Mouse (Mus musculus) stomach, postnatal 0 days (tissue): Measurements from ENCODE around the gene Ablim2. TPM values are rescaled to one million over a fixed set of nuclear protein-coding genes. Genes with fewer than 3 reads are reported as not detected.

Experiments used
- ATAC-seq: fragments of 200-750 bp; cut with Nextera tagmentation; 2 replicates; pipeline ENCODE4 v1.8.0; 2017; ENCODE audit not compliant: low FRiP score, low TSS enrichment
- DNase-seq: peaks from one replicate; pipeline ENCODE4 v3.0.0-alpha.2; 2016; ENCODE audit warnings: low spot score
- H3K27ac ChIP-seq: fragments of 300-500 bp; sonication (generic); replicated peaks from 2 replicates; pipeline ENCODE4 v1.5.1; 2014; ENCODE audit warnings: mild to moderate bottlenecking, control low read depth
- H3K27me3 ChIP-seq: fragments of 300-500 bp; sonication (generic); 2 replicates; pipeline ENCODE4 v1.6.1; 2014; ENCODE audit warnings: low read length; ENCODE audit not compliant: control insufficient read depth, insufficient read depth
- H3K36me3 ChIP-seq: fragments of 300-500 bp; sonication (generic); 2 replicates; pipeline ENCODE4 v1.6.1; 2014; ENCODE audit warnings: low read length, mixed read lengths; ENCODE audit not compliant: control insufficient read depth, insufficient read depth
- H3K4me1 ChIP-seq: fragments of 300-500 bp; sonication (generic); replicated peaks from 2 replicates; pipeline ENCODE4 v1.6.1; 2014; ENCODE audit warnings: antibody characterized with exemption; ENCODE audit not compliant: control insufficient read depth, insufficient read depth
- H3K4me2 ChIP-seq: fragments of 300-500 bp; sonication (generic); replicated peaks from 2 replicates; pipeline ENCODE4 v1.6.1; 2014; ENCODE audit warnings: low read depth, mild to moderate bottlenecking, control low read depth, moderate library complexity
- H3K4me3 ChIP-seq: fragments of 300-500 bp; sonication (generic); 2 replicates; pipeline ENCODE4 v1.5.1; 2014; ENCODE audit warnings: low read depth, low read length, control low read depth
- H3K9ac ChIP-seq: fragments of 300-500 bp; sonication (generic); 2 replicates; pipeline ENCODE4 v1.6.1; 2014; ENCODE audit warnings: mild to moderate bottlenecking, low read length, control low read depth, mixed read lengths
- H3K9me3 ChIP-seq: fragments of 300-500 bp; sonication (generic); 2 replicates; pipeline ENCODE4 v1.6.1; 2016; ENCODE audit warnings: low read length; ENCODE audit not compliant: control insufficient read depth
- CTCF ChIP-seq: IDR thresholded peaks from 2 replicates; pipeline ENCODE4 v1.5.1; 2016; ENCODE audit warnings: antibody characterized with exemption, low read depth, mild to moderate bottlenecking, moderate library complexity
- EP300 ChIP-seq: optimal IDR thresholded peaks from 2 replicates; pipeline ENCODE3; 2016; ENCODE audit warnings: antibody characterized with exemption
- WGBS: fragments of 180-500 bp; shearing (Covaris S2); extraction: QIAGEN DNeasy Blood & Tissue Kit; methylation state at CpG from one replicate; pipeline ENCODE4 v1.1.7; 2014; 5-methylcytosine and 5-hydroxymethylcytosine counted together
- polyA plus RNA-seq: library from polyadenylated mRNA; unstranded; fragments of >200 nt; fragmentation: Nextera tagmentation; extraction: Ambion mirVana; gene quantifications from 2 replicates; pipeline ENCODE4 v1.2.1, GENCODE M21; 2015

The Ablim2 gene
- polyA plus RNA-seq, 1 experiment from 2014 or later, result 1.3 TPM

DNA sequence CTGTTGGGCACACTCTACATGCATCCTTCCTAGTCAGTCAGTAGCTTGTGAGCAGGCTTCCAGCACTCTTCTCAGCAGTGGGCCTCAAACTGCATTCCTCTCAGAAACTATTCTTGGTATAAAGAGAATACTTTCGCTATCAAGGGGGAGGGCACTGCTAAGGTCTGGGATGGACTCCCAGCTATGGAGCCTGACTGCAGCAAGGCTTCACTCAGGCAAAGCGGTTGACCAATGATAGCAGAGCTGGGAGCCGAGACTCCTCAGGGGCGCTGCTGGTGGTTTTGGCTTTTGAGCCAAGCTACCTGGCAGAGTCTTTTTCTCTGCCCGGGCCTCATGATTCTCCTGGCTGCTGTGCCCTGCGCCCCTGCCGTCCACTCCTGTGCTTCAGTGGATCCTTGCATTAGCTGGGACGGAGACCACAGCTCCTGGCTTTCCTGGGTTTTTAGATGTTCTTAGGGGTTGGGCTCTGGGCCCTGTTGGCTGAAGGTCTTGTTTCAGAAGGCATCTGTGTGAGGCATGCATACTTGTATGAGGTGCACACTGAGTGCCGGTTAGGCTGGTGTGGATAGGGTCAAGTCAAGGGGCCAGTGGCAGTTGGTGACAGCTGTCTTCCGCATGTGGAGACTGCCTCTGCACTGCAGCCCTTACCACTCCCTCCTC is 164.0 kb downstream of the Ablim2 start:
- TF ChIP-seq CTCF, result no peak
- no peak for TF ChIP-seq EP300
- DNase-seq (peak; percentile 56), ATAC-seq (peak; percentile 86)
- Histone ChIP-seq H3K4me2 (peak overlapping the region; percentile 43), H3K4me1 (peaks cover 13% of the 10 kb centered on the region), H3K9me3 (no peaks in the 10 kb centered on the region), H3K9ac (peak overlapping the region; percentile 43), H3K4me3 (0 out of 2 replicates have a peak overlapping the region, but pooled peaks have one; percentile 8), H3K36me3 (no peaks in the 10 kb centered on the region; the same call in 1 of the 2 replicates), H3K27ac (peak overlapping the region; percentile 89), H3K27me3 (no peaks in the 10 kb centered on the region)
- WGBS, result 20% methylated on average over 10 of the region's 10 CpGs

GRCm38 (mm10) chr5:35923448-35923847 is 165.8 kb downstream of the Ablim2 start:
- TF ChIP-seq CTCF (no peak), EP300 (no peak)
- H3K4me1 ChIP-seq, result peaks cover 15% of the 10 kb centered on the region
- H3K4me2 ChIP-seq, result no peak overlapping the region
- no peaks in the 10 kb centered on the region; the same call in 1 of the 2 replicates for H3K36me3 ChIP-seq
- no peak for ATAC-seq
- no peaks in the 10 kb centered on the region for H3K27me3 ChIP-seq
- no peaks in the 10 kb centered on the region for H3K9me3 ChIP-seq
- H3K9ac ChIP-seq, result no peak overlapping the region
- 84% methylated on average over 6 of the region's 6 CpGs for WGBS
- no peak for DNase-seq
- no peak overlapping the region for H3K4me3 ChIP-seq
- H3K27ac ChIP-seq, result no peak overlapping the region; the same call in 1 of the 2 replicates

DNA sequence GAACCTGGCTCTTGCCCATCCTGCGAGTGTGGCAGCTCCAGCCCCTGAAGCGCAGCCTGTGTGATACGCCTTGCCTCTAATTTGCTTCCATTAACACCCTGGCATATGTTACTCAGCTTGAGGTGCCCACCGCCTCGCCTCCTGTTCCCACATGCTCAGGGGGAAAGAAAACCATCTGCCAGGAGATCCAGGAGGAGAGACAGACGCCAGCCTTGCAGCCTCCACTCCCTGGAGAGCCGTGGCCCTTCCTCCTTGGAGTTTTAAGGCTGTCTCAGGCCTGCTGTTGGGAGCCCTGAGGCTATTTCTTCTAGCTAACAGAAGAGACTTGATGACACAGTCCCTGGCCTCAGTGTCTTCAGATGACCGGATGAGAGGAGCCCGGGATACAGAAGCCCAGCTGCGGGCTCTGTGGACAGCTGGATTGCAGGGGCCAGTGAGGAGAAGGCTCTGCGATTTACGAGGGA is 167.5 kb downstream of the Ablim2 start:
- ATAC-seq (no peak), DNase-seq (no peak)
- Histone ChIP-seq H3K9me3 (no peaks in the 10 kb centered on the region), H3K9ac (no peak overlapping the region), H3K4me3 (no peak overlapping the region), H3K4me1 (peaks cover 15% of the 10 kb centered on the region), H3K27me3 (no peaks in the 10 kb centered on the region), H3K4me2 (no peak overlapping the region), H3K27ac (peak overlapping the region; percentile 71), H3K36me3 (no peaks in the 10 kb centered on the region; the same call in 1 of the 2 replicates)
- no peak for TF ChIP-seq CTCF
- TF ChIP-seq EP300, result no peak
- WGBS, result 61% methylated on average over 12 of the region's 12 CpGs

DNA sequence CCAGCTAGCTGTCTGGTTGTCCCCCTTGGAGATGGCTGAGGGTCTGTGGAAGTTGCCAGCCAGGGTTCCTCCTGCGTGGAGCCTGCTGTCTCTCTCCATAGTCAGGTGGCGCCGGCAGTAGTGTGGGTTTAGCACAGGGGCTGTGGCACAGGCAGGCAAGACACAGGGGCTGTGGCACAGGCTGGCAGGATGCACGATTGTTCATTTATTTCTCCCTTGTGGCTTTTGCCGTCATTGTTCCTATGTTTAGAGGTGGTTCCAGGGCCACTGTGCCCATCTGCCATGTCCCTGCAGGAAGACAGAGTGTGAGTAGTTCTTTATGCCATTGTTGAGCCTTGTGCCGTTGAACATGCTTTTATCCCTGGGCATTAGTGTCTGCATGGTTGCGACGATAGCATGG is 168.8 kb downstream of the Ablim2 start:
- no peak for DNase-seq
- Histone ChIP-seq H3K27me3 (no peaks in the 10 kb centered on the region), H3K4me2 (no peak overlapping the region), H3K4me1 (peaks cover 11% of the 10 kb centered on the region; the same call in 1 of the 2 replicates), H3K9ac (no peak overlapping the region), H3K27ac (no peak overlapping the region), H3K4me3 (no peak overlapping the region), H3K9me3 (no peaks in the 10 kb centered on the region), H3K36me3 (no peaks in the 10 kb centered on the region; the same call in 1 of the 2 replicates)
- WGBS, result 81% methylated on average over 8 of the region's 8 CpGs
- no peak for ATAC-seq
- TF ChIP-seq CTCF (no peak), EP300 (no peak)

DNA sequence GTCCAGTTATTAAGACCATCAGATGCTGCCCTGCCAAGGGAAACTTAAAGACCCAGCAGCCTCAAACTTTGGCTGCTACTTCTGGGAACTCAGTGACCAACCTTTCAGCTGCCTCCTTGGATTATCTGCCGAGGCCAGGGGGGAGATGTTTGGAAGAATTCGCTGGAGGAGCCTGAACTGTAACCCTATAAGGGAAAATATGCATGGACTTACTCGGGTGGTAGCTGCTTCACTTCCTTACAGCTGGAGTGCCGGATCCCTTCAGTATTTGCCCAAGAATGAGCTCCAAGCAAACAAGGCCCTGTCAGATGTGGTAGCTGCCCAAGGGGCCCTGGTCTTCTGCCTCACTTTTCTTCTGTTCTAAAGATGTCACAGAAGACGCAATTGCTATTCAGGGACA is 173.6 kb downstream of the Ablim2 start:
- 29% methylated on average over 5 of the region's 5 CpGs for WGBS
- H3K4me3 ChIP-seq, result no peak overlapping the region
- ATAC-seq (peak; percentile 50; the same call in 1 of the 2 replicates), DNase-seq (no peak)
- no peaks in the 10 kb centered on the region for H3K27me3 ChIP-seq
- peaks cover 5% of the 10 kb centered on the region; the same call in 1 of the 2 replicates for H3K4me1 ChIP-seq
- TF ChIP-seq CTCF (no peak), EP300 (no peak)
- H3K9me3 ChIP-seq, result no peaks in the 10 kb centered on the region
- peak overlapping the region; percentile 86 for H3K27ac ChIP-seq
- no peak overlapping the region for H3K4me2 ChIP-seq
- no peaks in the 10 kb centered on the region; the same call in 1 of the 2 replicates for H3K36me3 ChIP-seq
- no peak overlapping the region for H3K9ac ChIP-seq

DNA sequence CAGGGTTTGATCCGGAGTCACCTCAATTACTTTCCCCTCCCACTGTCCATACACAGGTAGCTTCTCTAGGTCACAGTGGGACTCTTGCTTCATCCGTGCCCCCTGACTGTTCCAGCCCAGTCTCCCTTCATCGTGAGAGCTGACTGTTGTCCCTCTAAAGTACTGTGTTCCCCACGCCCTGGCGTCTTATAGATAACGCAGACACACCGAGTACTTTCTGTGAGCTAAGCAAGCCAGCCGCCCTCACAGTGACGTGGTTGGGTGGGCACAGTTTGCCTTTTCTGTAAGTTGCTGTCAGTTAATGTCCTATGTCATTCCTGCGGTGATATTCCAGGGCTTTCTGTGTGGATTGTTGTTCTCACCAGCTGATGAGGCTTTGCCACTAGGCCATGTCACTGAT is 175.4 kb downstream of the Ablim2 start:
- ATAC-seq, result no peak
- TF ChIP-seq CTCF (no peak), EP300 (no peak)
- no peak for DNase-seq
- H3K9me3 ChIP-seq, result no peaks in the 10 kb centered on the region
- no peak overlapping the region for H3K4me2 ChIP-seq
- 73% methylated on average over 10 of the region's 10 CpGs for WGBS
- no peak overlapping the region for H3K9ac ChIP-seq
- peak overlapping the region; percentile 86; the same call in 1 of the 2 replicates for H3K27ac ChIP-seq
- H3K4me3 ChIP-seq, result no peak overlapping the region
- H3K27me3 ChIP-seq, result no peaks in the 10 kb centered on the region
- no peaks in the 10 kb centered on the region for H3K36me3 ChIP-seq
- 0 out of 2 replicates have a peak, but pooled peaks cover 2% of the 10 kb centered on the region for H3K4me1 ChIP-seq

Other genes with a start within 250 kb of the Ablim2 start
- 10.5 and 11.0 TPM in 2 replicates for gene Cpz, start 232.2 kb upstream of the Ablim2 start, polyA plus RNA-seq
- 2.9 and 3.2 TPM in 2 replicates for gene Trmt44, start 182.8 kb upstream of the Ablim2 start, polyA plus RNA-seq
- 9.0 and 9.6 TPM in 2 replicates for gene Acox3, start 174.8 kb upstream of the Ablim2 start, polyA plus RNA-seq
- gene Htra3, start 78.1 kb upstream of the Ablim2 start, polyA plus RNA-seq, result 39.4 and 47.5 TPM in 2 replicates
- gene Sh3tc1, start 17.9 kb upstream of the Ablim2 start, polyA plus RNA-seq, result 2.8 and 3.2 TPM in 2 replicates
- 9.3 and 9.4 TPM in 2 replicates for gene Afap1, start 135.4 kb downstream of the Ablim2 start, polyA plus RNA-seq